Mouse (Mus musculus) megakaryocyte, embryonic 14.5 days (primary cell): ENCODE data around the gene Ceacam18.

ENCODE experiments used
- FLI1 ChIP-seq: IDR thresholded peaks from 2 replicates; pipeline ENCODE4 v1.6.1; 2012; ENCODE audit warnings: low read length, inconsistent platforms, mixed read lengths
- GATA1 ChIP-seq: IDR thresholded peaks from 3 replicates; pipeline ENCODE4 v1.6.1; 2012; ENCODE audit warnings: mixed read lengths, low read length, inconsistent platforms, borderline replicate concordance

DNA sequence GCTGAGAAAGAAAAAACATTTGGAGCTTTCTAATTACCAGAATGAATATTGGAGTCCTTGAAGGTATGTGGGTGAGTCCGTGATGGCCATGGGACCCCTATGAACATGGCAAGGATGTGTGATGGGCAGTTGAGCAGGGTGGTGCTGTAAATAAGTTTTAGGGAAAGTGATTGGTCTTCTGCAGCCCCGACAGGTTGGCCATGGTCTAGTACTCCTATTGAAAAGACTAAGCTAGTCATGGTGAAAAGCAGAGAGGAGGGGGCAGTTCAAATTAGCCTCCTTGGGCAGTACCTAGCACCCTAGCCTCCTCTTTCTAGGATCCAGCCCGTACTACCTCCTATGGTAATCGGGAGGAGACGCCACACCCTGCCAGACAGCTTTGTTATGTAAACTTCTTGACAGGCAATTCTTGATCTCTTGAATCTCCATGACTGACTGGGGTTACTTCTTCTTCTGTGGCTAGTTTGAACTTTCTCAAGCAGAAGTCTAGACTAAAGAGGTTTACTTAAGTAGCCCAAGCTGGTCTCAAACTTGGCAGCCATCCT is 26.7 kb upstream of the Ceacam18 start:
- TF ChIP-seq GATA1 = no peak
- TF ChIP-seq FLI1 = no peak
